Mouse (Mus musculus) lung, adult 2 months (tissue): ENCODE results near the gene Ezh1. TPM values are rescaled to one million over a fixed set of nuclear protein-coding genes. Genes with fewer than 3 reads are reported as not detected.

Experiments
- DNase-seq: peaks from one replicate; pipeline ENCODE4 v3.0.0; 2022
- H3K4me1 ChIP-seq: fragments of 200-500 bp; 2 replicates; pipeline ENCODE4 v1.6.1; 2011; ENCODE audit warnings: low read length; ENCODE audit not compliant: control insufficient read depth, insufficient read depth
- H3K4me3 ChIP-seq: fragments of 200-500 bp; replicated peaks from 2 replicates; pipeline ENCODE3; 2011; ENCODE audit warnings: low read depth, mild to moderate bottlenecking, control low read depth, low read length; ENCODE audit errors: extremely low read depth
- CTCF ChIP-seq: fragments of 200-500 bp; IDR thresholded peaks from 2 replicates; pipeline ENCODE4 v1.5.1; 2011; ENCODE audit warnings: mild to moderate bottlenecking, low read length, control low read depth; ENCODE audit not compliant: insufficient read depth
- POLR2A ChIP-seq: fragments of 200-500 bp; IDR thresholded peaks from 2 replicates; pipeline ENCODE4 v1.6.1; 2011; ENCODE audit warnings: low read depth, mild to moderate bottlenecking, control low read depth, low read length, borderline replicate concordance; ENCODE audit errors: extremely low read depth
- WGBS: fragments of 180-500 bp; shearing (Covaris S2); methylation state at CpG from one replicate; pipeline ENCODE4 v1.1.7; 2018; 5-methylcytosine and 5-hydroxymethylcytosine counted together
- polyA plus RNA-seq: library from polyadenylated mRNA; depleted of rRNA; stranded (reverse); fragments of >200 nt; gene quantifications from 2 replicates; pipeline ENCODE4 v1.2.3, GENCODE M21; 2012

Ezh1 gene
- polyA plus RNA-seq, 1 experiment = 50.1 TPM

- 88% methylated on average over 12 of the region's 12 CpGs for whole genome bisulfite sequencing
- Histone ChIP-seq H3K4me1 (no peaks in the 10 kb centered on the region), H3K4me3 (no peak overlapping the region)
- no peak for DNase-seq
- no peak for TF ChIP-seq POLR2A
- no peak for TF ChIP-seq CTCF
These were observed 41.3 kb downstream of the Ezh1 start for GRCm38 (mm10) chr11:101184984-101185383.

DNA sequence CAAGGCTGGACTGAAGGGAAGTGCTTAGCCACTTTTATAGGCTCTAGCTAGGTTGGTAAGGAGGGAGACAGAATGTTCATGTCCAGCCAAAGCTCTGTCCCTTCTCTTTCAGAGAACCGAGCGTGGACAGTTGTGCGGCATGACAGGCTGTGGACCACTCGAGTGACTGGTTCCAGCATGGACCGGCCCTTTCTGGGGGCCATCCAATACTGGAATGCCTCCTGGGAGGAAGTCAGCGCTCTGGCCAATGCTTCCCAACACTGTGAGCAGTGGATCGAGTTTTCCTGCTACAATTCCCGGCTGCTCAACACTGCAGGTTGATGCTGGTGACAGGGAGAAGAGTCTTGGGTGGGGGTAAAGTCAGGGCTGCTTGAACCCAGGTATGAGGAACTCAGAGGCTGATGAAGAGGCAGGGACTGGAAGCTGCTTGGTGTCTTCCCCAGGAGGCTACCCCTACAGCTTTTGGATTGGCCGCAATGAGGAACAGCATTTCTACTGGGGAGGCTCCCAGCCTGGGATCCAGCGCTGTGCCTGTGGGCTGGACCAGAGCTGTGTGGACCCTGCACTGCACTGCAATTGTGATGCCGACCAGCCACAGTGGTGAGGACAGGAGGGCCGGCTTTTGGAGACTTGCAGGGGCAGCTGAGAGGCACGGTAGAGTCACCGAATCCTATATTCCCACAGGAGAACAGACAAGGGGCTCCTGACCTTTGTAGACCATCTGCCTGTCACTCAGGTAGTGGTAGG lies 43.3 kb downstream of the Ezh1 start:
- DNase-seq = no peak
- TF ChIP-seq POLR2A = no peak
- no peak for TF ChIP-seq CTCF
- WGBS = 69% methylated on average over 14 of the region's 14 CpGs
- H3K4me3 ChIP-seq = no peak overlapping the region
- no peaks in the 10 kb centered on the region for H3K4me1 ChIP-seq

DNA sequence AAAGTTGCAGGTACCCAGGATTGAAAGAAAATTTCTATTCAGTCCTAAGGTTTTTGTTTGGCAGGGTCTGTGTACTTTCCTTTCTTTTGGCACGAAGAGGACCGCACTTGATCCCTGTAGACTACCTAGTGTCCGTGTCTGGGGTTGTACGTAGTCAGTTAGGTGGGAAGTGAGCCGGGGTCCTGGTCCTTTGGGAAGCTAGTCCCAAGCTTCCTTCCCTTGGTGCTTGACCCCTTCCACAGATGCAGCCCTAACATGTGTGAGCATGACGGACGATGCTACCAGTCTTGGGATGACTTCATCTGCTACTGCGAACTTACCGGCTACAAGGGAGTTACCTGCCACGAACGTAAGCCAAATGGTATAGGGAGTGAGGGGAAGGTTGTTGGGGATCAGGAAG lies 44.3 kb downstream of the Ezh1 start:
- WGBS = 90% methylated on average over 11 of the region's 11 CpGs
- TF ChIP-seq POLR2A (no peak), CTCF (no peak)
- DNase-seq = no peak
- Histone ChIP-seq H3K4me1 (no peaks in the 10 kb centered on the region), H3K4me3 (no peak overlapping the region)

GRCm38 (mm10) chr11:101180846-101181740 lies 45.2 kb downstream of the Ezh1 start:
- 33% methylated on average over 10 of the region's 10 CpGs for WGBS
- DNase-seq = peak; percentile 76

GRCm38 (mm10) chr11:101180261-101180660 lies 46.0 kb downstream of the Ezh1 start:
- DNase-seq = no peak
- 77% methylated on average over 17 of the region's 17 CpGs for WGBS
- no peak overlapping the region for H3K4me3 ChIP-seq
- no peak for TF ChIP-seq POLR2A
- TF ChIP-seq CTCF = no peak
- H3K4me1 ChIP-seq = no peaks in the 10 kb centered on the region

More at GRCm38 (mm10) chr11:101180846-101181740, 45.2 kb downstream of the Ezh1 start:
- H3K4me1 ChIP-seq = no peaks in the 10 kb centered on the region
- no peak overlapping the region for H3K4me3 ChIP-seq
- TF ChIP-seq CTCF (peak; percentile 93), POLR2A (no peak)

DNA sequence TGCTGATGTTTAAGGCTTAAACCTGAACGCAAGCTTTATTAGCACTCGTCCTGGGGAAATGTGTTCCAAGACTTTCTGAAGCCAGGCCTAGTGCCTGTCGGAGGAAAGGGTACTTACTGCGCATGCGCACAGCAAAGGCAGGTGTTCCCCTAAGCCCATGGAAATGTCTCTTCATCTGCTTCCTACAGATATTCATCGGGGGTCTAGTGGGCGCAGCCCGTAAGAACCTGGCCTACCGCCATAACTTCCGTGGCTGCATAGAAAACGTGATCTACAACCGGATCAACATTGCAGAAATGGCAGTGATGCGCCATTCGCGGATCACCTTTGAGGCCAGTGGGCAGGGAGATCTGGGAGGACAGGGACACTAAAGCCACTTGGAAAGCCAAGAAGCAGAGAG lies 47.0 kb downstream of the Ezh1 start:
- DNase-seq = no peak
- TF ChIP-seq POLR2A (no peak), CTCF (no peak)
- 83% methylated on average over 15 of the region's 15 CpGs for WGBS
- H3K4me1 ChIP-seq = peaks cover 2% of the 10 kb centered on the region
- H3K4me3 ChIP-seq = no peak overlapping the region

DNA sequence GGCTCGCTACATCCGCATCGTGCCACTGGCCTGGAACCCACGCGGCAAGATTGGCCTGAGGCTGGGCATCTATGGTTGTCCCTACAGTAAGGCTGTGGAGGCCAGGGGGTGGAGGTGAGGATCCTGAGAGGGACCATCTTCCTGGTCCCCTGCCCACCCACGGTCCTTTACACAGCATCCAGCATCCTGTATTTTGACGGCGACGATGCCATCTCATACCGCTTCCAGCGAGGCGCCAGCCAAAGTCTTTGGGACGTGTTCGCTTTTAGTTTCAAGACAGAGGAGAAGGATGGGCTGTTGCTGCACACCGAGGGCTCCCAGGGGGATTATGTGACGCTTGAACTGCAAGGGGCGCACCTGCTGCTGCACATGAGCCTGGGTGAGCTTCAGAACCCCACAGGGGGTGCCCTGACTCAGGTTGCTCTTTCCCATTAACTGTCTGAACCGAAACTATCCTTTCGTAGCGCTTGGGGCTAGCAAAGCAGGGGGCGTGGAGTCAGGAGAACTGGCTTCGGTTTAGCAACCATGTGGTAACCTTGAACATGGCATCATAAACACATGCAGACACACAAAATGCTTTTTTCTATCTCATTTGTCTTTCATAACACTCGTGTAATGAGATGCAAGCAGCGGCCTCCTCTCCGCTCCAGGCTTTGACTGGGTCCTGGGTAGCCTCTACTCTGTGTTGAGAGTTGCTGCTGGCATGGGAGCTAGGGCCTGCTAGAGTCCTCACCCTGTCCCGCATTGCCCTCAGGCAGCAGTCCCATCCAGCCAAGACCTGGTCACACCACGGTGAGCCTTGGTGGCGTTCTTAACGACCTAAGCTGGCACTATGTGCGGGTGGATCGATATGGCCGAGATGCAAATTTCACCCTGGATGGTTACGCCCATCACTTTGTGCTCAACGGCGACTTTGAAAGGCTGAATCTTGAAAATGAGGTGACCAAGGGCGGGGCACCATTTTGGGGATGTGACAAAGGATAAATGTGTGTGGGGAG lies 47.9 kb downstream of the Ezh1 start:
- no peak for DNase-seq
- Histone ChIP-seq H3K4me3 (no peak overlapping the region), H3K4me1 (peaks cover 8% of the 10 kb centered on the region)
- TF ChIP-seq CTCF (no peak), POLR2A (no peak)
- WGBS = 78% methylated on average over 36 of the region's 36 CpGs

DNA sequence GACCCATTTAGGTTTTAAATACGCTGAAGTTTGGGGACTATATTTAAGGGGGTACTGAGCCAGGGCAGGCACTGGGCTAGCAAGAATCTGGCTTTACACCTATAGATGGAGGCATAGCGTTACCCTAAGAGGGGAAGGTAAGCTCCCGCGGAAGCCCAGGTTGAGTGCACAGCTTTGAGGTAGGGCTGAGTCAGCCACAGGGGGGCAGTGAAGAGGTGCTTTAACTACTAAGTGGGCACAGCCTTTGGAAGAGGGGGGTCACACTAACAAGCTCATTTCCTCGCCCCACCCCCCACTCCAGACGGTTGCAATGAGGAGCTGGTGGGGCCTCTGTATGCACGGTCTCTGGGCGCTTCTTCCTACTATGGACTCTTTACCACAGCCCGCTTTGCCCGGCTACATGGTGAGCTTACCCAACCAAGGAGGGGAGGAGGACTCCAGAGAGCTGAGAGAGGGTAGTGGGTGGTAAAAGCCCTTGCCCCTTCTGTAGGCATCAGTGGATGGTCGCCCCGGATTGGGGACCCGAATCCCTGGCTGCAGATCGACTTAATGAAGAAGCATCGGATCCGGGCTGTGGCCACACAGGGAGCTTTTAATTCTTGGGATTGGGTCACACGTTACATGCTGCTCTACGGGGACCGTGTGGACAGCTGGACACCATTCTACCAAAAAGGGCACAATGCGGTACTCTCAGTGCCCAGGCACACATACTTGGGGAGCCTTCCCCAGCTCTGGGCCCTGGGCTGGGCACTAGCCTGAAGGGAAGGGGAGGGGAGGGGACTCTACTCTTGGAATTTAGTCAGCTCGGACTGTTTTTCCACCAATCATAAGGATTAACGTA lies 49.1 kb downstream of the Ezh1 start:
- DNase-seq = peak; percentile 41
- H3K4me1 ChIP-seq = peaks cover 15% of the 10 kb centered on the region
- no peak overlapping the region for H3K4me3 ChIP-seq
- WGBS = 41% methylated on average over 22 of the region's 22 CpGs
- TF ChIP-seq POLR2A (no peak), CTCF (peak; percentile 63)
